Mouse (Mus musculus): ENCODE measurements around the gene Mgarp. TPM values are rescaled to one million over a fixed set of nuclear protein-coding genes. Genes with fewer than 3 reads are reported as not detected.

The Mgarp gene
- total and polyA plus RNA-seq, 3 experiments: 0.65 to 5.2 TPM; not detected in 1

DNA sequence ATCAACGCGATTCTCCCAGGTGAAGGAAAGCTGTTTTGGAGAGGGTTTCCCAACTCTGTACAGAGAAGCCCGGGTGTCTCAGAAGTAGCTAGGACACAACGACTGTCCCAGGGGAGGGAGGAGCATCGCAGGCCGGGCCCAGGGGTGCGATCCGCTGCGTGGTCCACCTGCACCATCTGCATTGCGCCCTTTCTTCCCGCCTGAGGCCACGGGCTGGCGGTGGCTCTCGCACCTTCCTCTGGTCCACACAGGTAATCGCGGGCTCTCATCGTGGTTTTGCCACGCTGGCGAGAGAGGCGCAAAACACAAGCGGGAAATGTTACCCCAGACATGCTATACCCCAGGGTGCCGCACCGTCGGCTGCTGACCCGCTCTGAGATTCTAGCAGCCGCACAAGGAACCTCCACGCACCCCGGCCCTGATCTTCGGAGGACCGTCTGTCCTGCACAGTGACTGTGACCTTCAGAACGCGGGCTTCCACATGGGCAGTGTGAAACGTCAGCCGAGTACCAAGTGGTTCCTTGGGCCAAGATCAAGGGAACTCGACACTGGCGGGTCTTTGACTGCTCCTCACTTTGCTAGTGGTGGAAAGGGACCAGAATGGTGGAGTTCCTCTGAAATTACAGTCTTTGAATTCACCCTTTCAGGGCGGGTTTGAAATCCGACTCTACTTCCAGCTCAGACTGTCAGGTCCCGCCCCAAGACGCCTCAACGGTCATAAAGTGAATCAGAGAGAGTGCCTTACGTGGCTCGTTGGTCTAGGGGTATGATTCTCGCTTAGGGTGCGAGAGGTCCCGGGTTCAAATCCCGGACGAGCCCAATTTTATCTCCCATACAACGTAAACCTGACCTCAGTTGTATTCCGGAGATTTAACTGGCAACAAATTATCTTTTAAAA is 37.6 kb downstream of the Mgarp start:
- Histone ChIP-seq H3K9me3 (replicated peaks; ENCODE audit: insufficient read depth, low read length) (no peaks in the 10 kb centered on the region), H3K4me3 (ENCODE audit: control insufficient read depth in 1 of 2, insufficient read depth in 1 of 2, low read depth in 2 of 2, low read length in 2 of 2) (peak overlapping the region; percentile 60 to 97), H3K9ac (ENCODE audit: control insufficient read depth, low read depth, low read length, poor library complexity, severe bottlenecking) (peak overlapping the region; percentile 83), H3K79me2 (ENCODE audit: control insufficient read depth, insufficient read depth, low read length, poor library complexity) (no peaks in the 10 kb centered on the region; the same call in 1 of the 2 replicates), H3K36me3 (ENCODE audit: control insufficient read depth in 1 of 2, insufficient read depth in 2 of 2, low read length in 2 of 2) (peaks cover 0 to 3% of the 10 kb centered on the region in 2 experiments; a peak in 1 of 4 replicates), H3K27ac (ENCODE audit: control insufficient read depth, low read depth, low read length) (peak overlapping the region; percentile 78), H3K27me3 (ENCODE audit: control insufficient read depth in 1 of 2, insufficient read depth in 2 of 2, low read length in 2 of 2) (no peaks in the 10 kb centered on the region), H3K4me1 (ENCODE audit: control insufficient read depth in 1 of 2, insufficient read depth in 2 of 2, low read length in 2 of 2) (peaks cover 0 to 3% of the 10 kb centered on the region in 2 experiments; a peak in 1 of 4 replicates)
- DNase-seq (ENCODE audit: low read depth, low spot score): peak; percentile 94
- peak; percentile 73 for TF ChIP-seq MXI1 (IDR thresholded peaks at IDR 0.05; ENCODE audit: low read depth, low read length)
- peak; percentile 53; the same call in 1 of the 2 replicates for TF ChIP-seq MYC (IDR thresholded peaks at IDR 0.05; ENCODE audit: low read depth, low read length)
- no peak for TF ChIP-seq POLR2AphosphoS5 (IDR thresholded peaks at IDR 0.05; ENCODE audit: borderline replicate concordance, low read depth, low read length)
- TF ChIP-seq NELFE (IDR thresholded peaks at IDR 0.05; ENCODE audit: low read depth, low read length): peak; percentile 46; the same call in 1 of the 2 replicates
- peak; percentile 99 for TF ChIP-seq MAFK (IDR thresholded peaks at IDR 0.05; ENCODE audit: borderline replicate concordance, low read depth, low read length)
- no peak for TF ChIP-seq GABPA (IDR thresholded peaks at IDR 0.05; ENCODE audit: low read depth, low read length)
- TF ChIP-seq JUND (IDR thresholded peaks at IDR 0.05; ENCODE audit: low read depth, low read length): no peak
- TF ChIP-seq CHD1 (IDR thresholded peaks at IDR 0.05; ENCODE audit: low read depth, low read length): no peak
- no peak for TF ChIP-seq ZC3H11A (IDR thresholded peaks at IDR 0.05; ENCODE audit: low read depth, low read length)
- TF ChIP-seq POLR2A (IDR thresholded peaks at IDR 0.05; ENCODE audit: control insufficient read depth in 1 of 2, insufficient read depth in 1 of 2, low read depth in 1 of 2, low read length in 2 of 2, poor library complexity in 1 of 2): peak in 1 of 2 experiments; percentile 45; a peak in 1 of 4 replicates
- no peak; the same call in none of the 2 replicates for TF ChIP-seq HCFC1 (IDR thresholded peaks at IDR 0.05; ENCODE audit: low read depth, low read length)
- peak; percentile 100 for TF ChIP-seq TBP (IDR thresholded peaks at IDR 0.05; ENCODE audit: low read depth, low read length)
- no peak; the same call in 1 of the 2 replicates for TF ChIP-seq ETS1 (IDR thresholded peaks at IDR 0.05; ENCODE audit: low read depth, low read length)
- peak; percentile 56; the same call in 1 of the 2 replicates for TF ChIP-seq GATA1 (IDR thresholded peaks at IDR 0.05; ENCODE audit: low read depth, low read length)
- TF ChIP-seq RAD21 (IDR thresholded peaks at IDR 0.05; ENCODE audit: low read depth, low read length): no peak
- TF ChIP-seq POLR2AphosphoS2 (IDR thresholded peaks at IDR 0.05; ENCODE audit: low read length): no peak
- TF ChIP-seq RCOR1 (IDR thresholded peaks at IDR 0.05; ENCODE audit: low read depth, low read length): no peak
- no peak for TF ChIP-seq CHD2 (IDR thresholded peaks at IDR 0.05; ENCODE audit: low read length)
- no peak for TF ChIP-seq TCF12 (IDR thresholded peaks at IDR 0.05; ENCODE audit: low read depth, low read length)
- no peak for TF ChIP-seq USF2 (IDR thresholded peaks at IDR 0.05; ENCODE audit: borderline replicate concordance in 1 of 2, insufficient read depth in 1 of 2, low read depth in 1 of 2, low read length in 2 of 2)
- no peak for TF ChIP-seq CTCF (IDR thresholded peaks at IDR 0.05 in 2 of 3, conservative IDR thresholded peaks at IDR 0.05 in 1 of 3; ENCODE audit: control insufficient read depth in 1 of 3, insufficient read depth in 1 of 3, low read depth in 2 of 3, low read length in 3 of 3, poor library complexity in 1 of 3, severe bottlenecking in 1 of 3)
- no peak for TF ChIP-seq UBTF (IDR thresholded peaks at IDR 0.05; ENCODE audit: borderline replicate concordance, insufficient read depth, low read depth, low read length)
- no peak; the same call in 1 of the 2 replicates for TF ChIP-seq ZNF384 (IDR thresholded peaks at IDR 0.05; ENCODE audit: low read depth, low read length)
- TF ChIP-seq EP300 (IDR thresholded peaks at IDR 0.05; ENCODE audit: low read depth in 1 of 2, low read length in 2 of 2): no peak
- peak; percentile 65; the same call in 1 of the 2 replicates for TF ChIP-seq SIN3A (IDR thresholded peaks at IDR 0.05; ENCODE audit: low read length)
- TF ChIP-seq ZMIZ1 (IDR thresholded peaks at IDR 0.05; ENCODE audit: low read depth, low read length): no peak
- TF ChIP-seq NRF1 (IDR thresholded peaks at IDR 0.05; ENCODE audit: insufficient read depth, low read depth, low read length, poor library complexity, severe bottlenecking): no peak
- peak; percentile 36; the same call in 1 of the 2 replicates for TF ChIP-seq MAZ (IDR thresholded peaks at IDR 0.05; ENCODE audit: low read depth, low read length)
- TF ChIP-seq ZKSCAN1 (IDR thresholded peaks at IDR 0.05; ENCODE audit: low read depth, low read length): peak; percentile 19; the same call in 1 of the 2 replicates
- TF ChIP-seq MYB (IDR thresholded peaks at IDR 0.05; ENCODE audit: low read depth, low read length): no peak
- TF ChIP-seq TAL1 (IDR thresholded peaks at IDR 0.05; ENCODE audit: low read length): no peak
- TF ChIP-seq BHLHE40 (IDR thresholded peaks at IDR 0.05; ENCODE audit: borderline replicate concordance, low read depth, low read length): no peak
- TF ChIP-seq KAT2A (conservative IDR thresholded peaks at IDR 0.05; ENCODE audit: low read depth, low read length): peak; percentile 64; the same call in 1 of the 2 replicates
- peak; percentile 81 for TF ChIP-seq ELF1 (IDR thresholded peaks at IDR 0.05; ENCODE audit: low read depth, low read length)
- TF ChIP-seq USF1 (IDR thresholded peaks at IDR 0.05; ENCODE audit: low read depth, low read length): no peak

All from MEL (cell line).